Mouse (Mus musculus) spleen, adult 2 months (tissue): ENCODE measurements around the gene Ccdc28b. TPM values are rescaled to one million over a fixed set of nuclear protein-coding genes. Genes with fewer than 3 reads are reported as not detected.

Experiments used
- DNase-seq, 2 experiments: peaks; one replicate each; pipeline versions ENCODE4 v3.0.0 to v3.0.0-alpha.2; 2012 to 2021; ENCODE audit warnings: low spot score in 2 of 2, low read depth in 1 of 2
- H3K27ac ChIP-seq: fragments of 200-500 bp; 2 replicates; pipeline ENCODE4 v1.5.1; 2012; ENCODE audit warnings: low read length, inconsistent platforms; ENCODE audit not compliant: insufficient read depth
- H3K27me3 ChIP-seq: fragments of 200-500 bp; 2 replicates; pipeline ENCODE4 v1.6.1; 2012; ENCODE audit warnings: mild to moderate bottlenecking, moderate library complexity, low read length, inconsistent platforms; ENCODE audit not compliant: control insufficient read depth, insufficient read depth
- H3K36me3 ChIP-seq: fragments of 200-500 bp; 2 replicates; pipeline ENCODE4 v1.6.1; 2012; ENCODE audit warnings: mild to moderate bottlenecking, low read length, inconsistent platforms; ENCODE audit not compliant: control insufficient read depth, insufficient read depth
- H3K4me1 ChIP-seq: fragments of 200-500 bp; 2 replicates; pipeline ENCODE4 v1.6.1; 2011; ENCODE audit warnings: inconsistent platforms; ENCODE audit not compliant: control insufficient read depth, insufficient read depth, insufficient read length
- H3K4me3 ChIP-seq: fragments of 200-500 bp; 2 replicates; pipeline ENCODE4 v1.5.1; 2011; ENCODE audit warnings: mild to moderate bottlenecking, inconsistent platforms; ENCODE audit not compliant: insufficient read depth, insufficient read length; ENCODE audit errors: extremely low read depth
- CTCF ChIP-seq: fragments of 200-500 bp; IDR thresholded peaks from 2 replicates; pipeline ENCODE4 v1.5.1; 2011; ENCODE audit warnings: mild to moderate bottlenecking, inconsistent platforms; ENCODE audit not compliant: insufficient read depth, insufficient read length, insufficient replicate concordance; ENCODE audit errors: extremely low read depth
- POLR2A ChIP-seq: fragments of 200-500 bp; IDR thresholded peaks from 2 replicates; pipeline ENCODE4 v1.6.1; 2011; ENCODE audit warnings: low read depth, low read length, inconsistent platforms
- WGBS: fragments of 180-500 bp; shearing (Covaris S2); methylation state at CpG from one replicate; pipeline ENCODE4 v1.1.7; 2018; 5-methylcytosine and 5-hydroxymethylcytosine counted together
- polyA plus RNA-seq: library from polyadenylated mRNA; depleted of rRNA; stranded (reverse); fragments of >200 nt; gene quantifications from 2 replicates; pipeline ENCODE4 v1.2.3, GENCODE M21; 2012

The Ccdc28b gene
- polyA plus RNA-seq, 1 experiment: 16.3 TPM

- no peak for DNase-seq
- Histone ChIP-seq H3K27me3 (no peaks in the 10 kb centered on the region), H3K4me3 (no peak overlapping the region), H3K4me1 (no peaks in the 10 kb centered on the region), H3K36me3 (peaks cover 62% of the 10 kb centered on the region), H3K27ac (no peak overlapping the region)
- TF ChIP-seq POLR2A (no peak), CTCF (no peak)
- WGBS: 96% methylated on average over 14 of the region's 14 CpGs
Measured at GRCm38 (mm10) chr4:129654770-129655169, 31.0 kb upstream of the Ccdc28b start.

- no peaks in the 10 kb centered on the region for H3K27me3 ChIP-seq
- 92% methylated on average over 8 of the region's 8 CpGs for WGBS
- no peak for TF ChIP-seq POLR2A
- no peak for TF ChIP-seq CTCF
- no peak overlapping the region for H3K4me3 ChIP-seq
- H3K27ac ChIP-seq: no peak overlapping the region
- H3K36me3 ChIP-seq: peaks cover 50% of the 10 kb centered on the region
- H3K4me1 ChIP-seq: no peaks in the 10 kb centered on the region
- DNase-seq: no peak
Measured at GRCm38 (mm10) chr4:129650359-129650758, 26.6 kb upstream of the Ccdc28b start.

- WGBS: 86% methylated on average over 1 of the region's 1 CpGs
- DNase-seq: no peak
- Histone ChIP-seq H3K4me3 (no peak overlapping the region), H3K27me3 (no peaks in the 10 kb centered on the region), H3K36me3 (peaks cover 34% of the 10 kb centered on the region), H3K4me1 (no peaks in the 10 kb centered on the region), H3K27ac (no peak overlapping the region)
- no peak for TF ChIP-seq CTCF
- TF ChIP-seq POLR2A: no peak
Measured at GRCm38 (mm10) chr4:129648656-129649055, 24.9 kb upstream of the Ccdc28b start.

GRCm38 (mm10) chr4:129645204-129645603 lies 21.5 kb upstream of the Ccdc28b start:
- 31% methylated on average over 6 of the region's 6 CpGs for WGBS
- H3K36me3 ChIP-seq: peaks cover 18% of the 10 kb centered on the region

GRCm38 (mm10) chr4:129641756-129642155 lies 18.0 kb upstream of the Ccdc28b start:
- peaks cover 4% of the 10 kb centered on the region; the same call in 1 of the 2 replicates for H3K4me1 ChIP-seq

More at GRCm38 (mm10) chr4:129645204-129645603, 21.5 kb upstream of the Ccdc28b start:
- Histone ChIP-seq H3K4me1 (no peaks in the 10 kb centered on the region), H3K4me3 (no peak overlapping the region), H3K27ac (no peak overlapping the region), H3K27me3 (no peaks in the 10 kb centered on the region)
- DNase-seq: no peak
- TF ChIP-seq CTCF (no peak), POLR2A (no peak)

GRCm38 (mm10) chr4:129640638-129641467 lies 17.1 kb upstream of the Ccdc28b start, which contains the start of gene Txlna:
Gene Txlna (minus strand): TSS chr4:129641065.
- Histone ChIP-seq H3K27me3 (no peaks in the 10 kb centered on the region), H3K4me3 (peak within 1 kb of the TSS; percentile 79), H3K27ac (peak within 1 kb of the TSS; percentile 90), H3K36me3 (peaks cover 17% of the 10 kb centered on the region), H3K4me1 (peaks cover 4% of the 10 kb centered on the region; the same call in 1 of the 2 replicates)
- under 1% methylated on average over 60 of the region's 60 CpGs for WGBS
- TF ChIP-seq POLR2A (peak; percentile 80), CTCF (no peak)
- peak; percentile 88 to 96 for DNase-seq

More at GRCm38 (mm10) chr4:129641756-129642155, 18.0 kb upstream of the Ccdc28b start:
- no peak for TF ChIP-seq POLR2A
- TF ChIP-seq CTCF: no peak
- no peaks in the 10 kb centered on the region for H3K27me3 ChIP-seq
- no peak overlapping the region for H3K27ac ChIP-seq
- WGBS: 77% methylated on average over 5 of the region's 5 CpGs
- H3K4me3 ChIP-seq: no peak overlapping the region
- no peak for DNase-seq
- H3K36me3 ChIP-seq: peaks cover 13% of the 10 kb centered on the region
